Mouse (Mus musculus) thymus, postnatal 36 days (tissue): ENCODE results near the gene Cep55.

Source experiments
- DNase-seq, 2 experiments: peaks; one replicate each; pipeline ENCODE4 v3.0.0; 2022; ENCODE audit warnings: mixed read lengths in 2 of 2

Cep55 gene

DNA sequence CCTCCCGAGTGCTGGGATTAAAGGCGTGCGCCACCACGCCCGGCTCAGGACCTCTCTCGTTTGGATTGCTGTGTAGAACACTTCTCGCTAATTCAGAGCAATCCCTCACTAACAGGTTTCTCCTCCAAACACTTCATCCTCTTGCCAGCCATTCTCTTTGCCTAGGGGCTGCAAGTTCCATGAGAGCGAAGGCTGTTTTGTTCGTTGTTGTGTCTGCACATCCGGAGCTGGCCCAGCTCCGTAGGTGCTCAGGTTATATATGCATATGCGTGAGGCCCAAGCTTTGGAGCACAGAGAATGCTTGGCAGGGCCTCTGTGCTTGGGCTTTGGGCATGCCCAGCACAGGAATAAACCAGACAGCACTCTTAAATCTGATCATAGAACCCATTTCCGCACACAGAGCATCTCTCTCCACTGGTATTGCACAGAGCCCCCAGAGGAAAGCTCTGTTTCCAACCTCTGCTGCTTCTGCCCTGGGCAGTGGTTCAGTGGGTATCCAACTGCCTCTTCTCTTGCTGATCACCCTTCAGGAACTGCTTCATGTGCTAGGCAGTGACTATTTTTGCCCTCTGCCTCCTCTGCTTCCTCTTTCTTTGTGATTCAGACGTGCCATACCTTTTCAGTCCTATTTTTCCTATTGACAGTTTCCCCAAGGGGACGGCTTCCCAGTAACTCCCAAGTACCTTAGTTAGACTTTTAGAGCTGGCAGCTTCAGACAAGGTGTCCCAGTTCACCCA lies 54.9 kb downstream of the Cep55 start:
- DNase-seq, result no peak

- DNase-seq, result no peak
Observed at GRCm38 (mm10) chr19:38111056-38111455, 56.2 kb downstream of the Cep55 start.

GRCm38 (mm10) chr19:38112575-38112974 lies 57.8 kb downstream of the Cep55 start:
- DNase-seq, result no peak

- no peak for DNase-seq
Observed at GRCm38 (mm10) chr19:38114834-38115491, 60.2 kb downstream of the Cep55 start.

DNA sequence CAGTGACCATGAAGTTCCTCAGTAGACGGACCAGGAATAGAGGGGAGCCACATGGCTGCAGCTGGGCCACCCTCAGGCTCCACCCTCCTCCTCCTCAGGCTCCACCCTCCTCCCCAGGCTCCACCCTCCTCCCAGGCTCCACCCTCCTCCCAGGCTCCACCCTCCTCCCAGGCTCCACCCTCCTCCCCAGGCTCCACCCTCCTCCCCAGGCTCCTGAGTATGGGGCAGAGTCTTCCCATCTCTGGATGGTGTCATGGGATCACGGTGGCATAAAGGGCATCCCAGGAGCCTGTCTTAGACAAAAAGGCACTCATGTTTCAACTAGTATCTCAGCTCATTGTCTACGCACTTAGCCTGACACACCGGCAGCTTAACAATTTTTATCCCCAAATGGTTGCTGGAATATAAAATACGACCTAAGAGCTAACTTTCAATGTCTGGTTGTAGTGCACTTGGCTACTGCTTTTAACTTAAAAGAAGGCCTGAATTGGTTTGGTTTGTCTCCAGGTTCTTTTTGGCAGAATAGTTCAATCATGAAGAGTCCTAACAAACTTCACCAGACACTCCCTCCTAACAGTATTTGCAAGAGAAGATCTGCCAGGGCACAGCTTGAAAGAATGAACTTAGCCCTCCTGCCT lies 65.4 kb downstream of the Cep55 start:
- DNase-seq, result no peak

- DNase-seq, result no peak
Observed at GRCm38 (mm10) chr19:38123921-38124320, 69.1 kb downstream of the Cep55 start.
